Mouse (Mus musculus) small intestine, adult 2 months (tissue): Measurements from ENCODE around the gene Fanca.

ENCODE experiments used
- CTCF ChIP-seq: fragments of 200-500 bp; IDR thresholded peaks from 2 replicates; pipeline ENCODE4 v1.5.1; 2012; ENCODE audit warnings: low read depth, mild to moderate bottlenecking, control low read depth, inconsistent platforms, low read length, moderate library complexity, mixed read lengths; ENCODE audit not compliant: insufficient replicate concordance, insufficient read length; ENCODE audit errors: extremely low read depth
- POLR2A ChIP-seq: fragments of 200-500 bp; IDR thresholded peaks from 2 replicates; pipeline ENCODE4 v1.6.1; 2012; ENCODE audit warnings: low read depth, mild to moderate bottlenecking, control low read depth, inconsistent platforms, low read length, moderate library complexity

DNA sequence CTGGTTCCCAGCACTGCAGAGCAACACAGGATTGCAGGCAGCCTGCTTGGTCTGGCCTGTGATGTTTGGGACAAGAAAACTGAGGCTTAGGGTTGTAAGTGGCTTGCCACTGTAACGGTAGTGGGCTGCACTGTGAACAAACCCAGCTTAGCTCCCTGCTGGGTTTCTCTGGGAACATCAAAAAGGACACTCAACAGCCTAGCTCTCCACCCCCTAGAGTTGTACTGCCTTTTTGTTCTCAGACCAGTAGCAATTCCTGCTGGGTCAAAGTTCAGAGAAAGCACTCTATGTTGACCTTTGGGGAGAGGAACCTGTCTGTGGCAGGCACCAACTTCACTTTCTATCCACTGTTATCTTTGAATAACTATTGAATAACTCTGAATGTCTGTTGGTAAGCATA lies 16.1 kb upstream of the Fanca start:
- TF ChIP-seq POLR2A (no peak), CTCF (no peak)
